Mouse (Mus musculus): ENCODE measurements at regions not wholly inside any gene's neighbourhood (a gene's known extent, or its start where the extent isn't known, plus 50 kb on each side); places are given as distances from the start of the nearest gene placed in this dataset.
"Not testable (repeated sequence)": the region's sequence is repeated elsewhere in the genome, so short reads cannot be mapped to it uniquely, and the experiment has no call there.

DNA sequence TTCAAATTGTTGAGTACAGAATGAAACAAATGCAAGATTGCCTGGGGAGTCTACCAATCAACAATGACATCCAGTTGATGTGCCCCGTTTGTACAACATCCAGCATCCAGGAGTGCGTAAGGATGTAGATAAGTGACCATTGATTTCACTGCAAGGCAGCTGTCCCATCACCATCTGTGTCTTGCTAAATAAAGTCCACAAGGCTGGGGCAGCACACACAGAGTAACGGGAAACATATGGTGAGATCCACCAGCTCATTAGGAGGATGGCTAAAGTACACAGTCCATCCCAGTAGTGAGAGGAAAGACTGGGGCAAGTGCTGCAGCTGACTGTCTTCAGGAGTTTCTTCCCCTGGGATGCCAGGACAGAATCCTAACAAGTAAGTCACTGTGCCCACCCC, 284.8 kb downstream of the Phf3 start:
- Histone ChIP-seq H3K27ac (ENCODE audit: low read depth, low read length) (no peak overlapping the region), H3K4me1 (ENCODE audit: control insufficient read depth, insufficient read depth, low read length) (no peaks in the 10 kb centered on the region), H3K27me3 (replicated peaks; ENCODE audit: control insufficient read depth, insufficient read depth, low read length) (no peaks in the 10 kb centered on the region), H3K4me3 (ENCODE audit: low read depth, low read length) (no peak overlapping the region), H3K36me3 (ENCODE audit: control insufficient read depth, insufficient read depth, low read length) (no peaks in the 10 kb centered on the region), H3K4me2 (ENCODE audit: low read length) (no peak overlapping the region), H3K9ac (ENCODE audit: low read length) (no peak overlapping the region), H3K9me3 (replicated peaks; ENCODE audit: control insufficient read depth, low read length) (no peaks in the 10 kb centered on the region)
- WGBS, result 82% methylated on average over 3 of the region's 3 CpGs
- ATAC-seq, result no peak
- DNase-seq (ENCODE audit: low spot score), result no peak

DNA sequence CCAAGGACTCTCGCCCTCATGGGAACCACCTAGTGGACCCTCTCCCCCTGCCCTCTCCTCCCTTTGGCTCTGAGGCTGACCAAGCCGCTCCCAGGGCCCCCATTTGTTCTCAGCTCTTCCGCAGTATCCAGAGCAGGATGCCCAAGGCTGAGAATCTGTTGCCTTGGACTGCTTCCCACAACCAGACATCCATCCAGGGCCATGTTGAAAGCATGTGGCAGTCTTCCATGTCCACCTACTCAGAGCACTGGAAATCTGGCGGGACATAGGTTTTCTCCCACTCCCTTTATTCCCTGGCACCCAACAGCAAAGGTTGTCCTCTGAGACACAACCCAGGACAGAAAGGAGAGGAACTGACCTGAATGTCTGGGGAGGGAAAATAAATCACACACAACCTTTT, 285.4 kb downstream of the Phf3 start:
- Histone ChIP-seq H3K36me3 (ENCODE audit: control insufficient read depth, insufficient read depth, low read length) (no peaks in the 10 kb centered on the region), H3K4me2 (ENCODE audit: low read length) (no peak overlapping the region), H3K27ac (ENCODE audit: low read depth, low read length) (no peak overlapping the region), H3K4me3 (ENCODE audit: low read depth, low read length) (no peak overlapping the region), H3K9ac (ENCODE audit: low read length) (no peak overlapping the region), H3K27me3 (replicated peaks; ENCODE audit: control insufficient read depth, insufficient read depth, low read length) (no peaks in the 10 kb centered on the region), H3K9me3 (replicated peaks; ENCODE audit: control insufficient read depth, low read length) (no peaks in the 10 kb centered on the region), H3K4me1 (ENCODE audit: control insufficient read depth, insufficient read depth, low read length) (no peaks in the 10 kb centered on the region)
- DNase-seq (ENCODE audit: low spot score), result no peak
- 80% methylated on average over 4 of the region's 4 CpGs for WGBS
- no peak for ATAC-seq

DNA sequence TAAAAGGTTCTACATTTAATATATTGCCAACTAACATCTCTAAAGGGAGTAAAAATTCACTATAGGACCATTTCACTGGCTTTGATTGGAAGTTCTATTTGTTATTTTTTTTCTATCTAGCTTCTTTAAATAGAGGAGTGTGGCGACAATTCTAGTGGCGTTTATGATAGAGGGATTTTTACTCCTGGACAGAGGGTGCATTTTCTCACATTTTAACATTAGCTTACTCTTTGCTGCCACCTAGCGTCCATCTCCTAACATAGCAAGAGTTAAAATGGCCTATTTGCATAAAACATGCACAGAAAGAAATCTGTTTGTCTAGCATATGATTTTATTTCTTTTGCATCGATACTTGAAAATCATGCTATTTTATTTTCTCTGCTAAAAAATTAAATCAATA, 288.9 kb downstream of the Phf3 start:
- peak; percentile 70 for ATAC-seq
- WGBS, result 4% methylated on average over 4 of the region's 4 CpGs
- H3K9ac ChIP-seq (ENCODE audit: low read length), result no peak overlapping the region

DNA sequence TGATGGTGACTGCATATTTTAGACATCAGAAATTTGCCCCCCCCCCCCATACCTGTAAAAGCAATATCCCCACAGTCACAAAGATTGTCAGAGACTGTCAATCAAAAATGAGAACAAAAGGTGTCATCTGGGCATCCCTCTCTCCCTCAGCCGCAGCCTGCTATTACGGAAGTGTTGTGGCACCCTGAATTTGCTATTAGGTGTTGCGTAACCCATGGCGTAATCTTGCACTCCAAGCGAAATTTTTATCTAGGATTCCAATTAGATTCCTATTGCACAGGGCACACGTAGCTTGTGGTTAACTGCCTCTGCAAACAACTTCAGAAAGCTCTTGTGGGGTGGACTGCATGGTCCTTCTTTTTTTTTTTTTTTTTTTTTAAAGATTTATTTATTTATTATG, 289.9 kb downstream of the Phf3 start:
- ATAC-seq, result no peak
- Histone ChIP-seq H3K4me3 (ENCODE audit: low read depth, low read length) (no peak overlapping the region), H3K27me3 (replicated peaks; ENCODE audit: control insufficient read depth, insufficient read depth, low read length) (no peaks in the 10 kb centered on the region), H3K4me1 (ENCODE audit: control insufficient read depth, insufficient read depth, low read length) (no peaks in the 10 kb centered on the region), H3K36me3 (ENCODE audit: control insufficient read depth, insufficient read depth, low read length) (no peaks in the 10 kb centered on the region), H3K9ac (ENCODE audit: low read length) (no peak overlapping the region), H3K27ac (ENCODE audit: low read depth, low read length) (no peak overlapping the region), H3K4me2 (ENCODE audit: low read length) (no peak overlapping the region), H3K9me3 (replicated peaks; ENCODE audit: control insufficient read depth, low read length) (no peaks in the 10 kb centered on the region)
- WGBS, result 85% methylated on average over 6 of the region's 6 CpGs
- DNase-seq (ENCODE audit: low spot score), result no peak

More for the DNA sequence above, 288.9 kb downstream of the Phf3 start:
- DNase-seq (ENCODE audit: low spot score), result peak; percentile 84
- no peaks in the 10 kb centered on the region for H3K36me3 ChIP-seq (ENCODE audit: control insufficient read depth, insufficient read depth, low read length)
- no peaks in the 10 kb centered on the region for H3K27me3 ChIP-seq (replicated peaks; ENCODE audit: control insufficient read depth, insufficient read depth, low read length)
- H3K4me1 ChIP-seq (ENCODE audit: control insufficient read depth, insufficient read depth, low read length), result no peaks in the 10 kb centered on the region
- H3K4me2 ChIP-seq (ENCODE audit: low read length), result no peak overlapping the region
- no peak overlapping the region for H3K4me3 ChIP-seq (ENCODE audit: low read depth, low read length)
- H3K27ac ChIP-seq (ENCODE audit: low read depth, low read length), result no peak overlapping the region
- no peaks in the 10 kb centered on the region for H3K9me3 ChIP-seq (replicated peaks; ENCODE audit: control insufficient read depth, low read length)

DNA sequence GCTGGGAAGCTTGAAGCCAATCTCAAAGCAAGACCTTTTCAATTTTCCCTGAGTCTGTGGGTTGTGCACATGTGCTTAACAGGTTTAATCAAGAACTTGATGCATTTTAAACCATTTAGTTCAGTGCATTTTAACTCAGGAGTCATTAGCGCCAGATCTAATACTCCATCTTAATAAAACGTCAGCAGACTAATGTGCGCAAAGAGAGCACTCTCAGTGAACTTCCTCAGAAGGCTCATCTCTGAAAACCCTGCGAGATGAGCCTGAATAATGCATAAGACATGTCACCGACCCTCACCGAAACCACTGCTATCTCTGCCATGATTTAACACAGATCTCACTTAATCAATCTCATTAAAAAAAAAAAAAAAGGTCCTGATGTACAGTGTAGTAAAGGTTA, 309.0 kb downstream of the Phf3 start:
- H3K4me2 ChIP-seq (ENCODE audit: low read length), result no peak overlapping the region
- no peaks in the 10 kb centered on the region for H3K4me1 ChIP-seq (ENCODE audit: control insufficient read depth, insufficient read depth, low read length)
- DNase-seq (ENCODE audit: low spot score) (no peak), ATAC-seq (no peak)
- no peak overlapping the region for H3K4me3 ChIP-seq (ENCODE audit: low read depth, low read length)
- no peaks in the 10 kb centered on the region for H3K27me3 ChIP-seq (replicated peaks; ENCODE audit: control insufficient read depth, insufficient read depth, low read length)
- H3K36me3 ChIP-seq (ENCODE audit: control insufficient read depth, insufficient read depth, low read length), result no peaks in the 10 kb centered on the region
- WGBS, result 89% methylated on average over 6 of the region's 6 CpGs
- H3K27ac ChIP-seq (ENCODE audit: low read depth, low read length), result no peak overlapping the region
- no peak overlapping the region for H3K9ac ChIP-seq (ENCODE audit: low read length)
- no peaks in the 10 kb centered on the region for H3K9me3 ChIP-seq (replicated peaks; ENCODE audit: control insufficient read depth, low read length)

DNA sequence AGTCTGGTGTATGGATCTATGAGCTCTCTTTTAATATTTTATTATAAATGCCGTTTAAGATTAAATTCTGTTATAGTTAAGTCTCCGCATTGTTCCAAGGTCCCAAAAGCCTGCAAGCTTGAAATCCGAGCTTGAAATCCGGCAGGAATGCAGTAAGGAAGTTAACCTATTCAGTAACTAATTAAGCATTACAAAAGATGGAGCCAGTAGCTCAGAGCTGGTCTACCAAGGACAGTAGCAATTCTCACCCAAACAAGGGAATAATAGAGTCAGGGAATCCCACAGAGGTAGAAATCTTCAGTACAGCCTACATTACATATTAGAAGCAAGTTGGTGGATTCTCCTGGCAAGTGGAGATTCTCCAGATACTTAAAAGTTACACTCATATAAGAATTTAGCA, 325.0 kb downstream of the Phf3 start:
- not testable (repeated sequence) for H3K4me1 ChIP-seq (ENCODE audit: control insufficient read depth, insufficient read depth, low read length); H3K4me3 ChIP-seq (ENCODE audit: low read depth, low read length); H3K4me2 ChIP-seq (ENCODE audit: low read length); H3K9ac ChIP-seq (ENCODE audit: low read length); H3K27me3 ChIP-seq (replicated peaks; ENCODE audit: control insufficient read depth, insufficient read depth, low read length); DNase-seq (ENCODE audit: low spot score); ATAC-seq; H3K27ac ChIP-seq (ENCODE audit: low read depth, low read length); H3K36me3 ChIP-seq (ENCODE audit: control insufficient read depth, insufficient read depth, low read length); H3K9me3 ChIP-seq (replicated peaks; ENCODE audit: control insufficient read depth, low read length)
- 9% methylated on average over 4 of the region's 4 CpGs for WGBS

DNA sequence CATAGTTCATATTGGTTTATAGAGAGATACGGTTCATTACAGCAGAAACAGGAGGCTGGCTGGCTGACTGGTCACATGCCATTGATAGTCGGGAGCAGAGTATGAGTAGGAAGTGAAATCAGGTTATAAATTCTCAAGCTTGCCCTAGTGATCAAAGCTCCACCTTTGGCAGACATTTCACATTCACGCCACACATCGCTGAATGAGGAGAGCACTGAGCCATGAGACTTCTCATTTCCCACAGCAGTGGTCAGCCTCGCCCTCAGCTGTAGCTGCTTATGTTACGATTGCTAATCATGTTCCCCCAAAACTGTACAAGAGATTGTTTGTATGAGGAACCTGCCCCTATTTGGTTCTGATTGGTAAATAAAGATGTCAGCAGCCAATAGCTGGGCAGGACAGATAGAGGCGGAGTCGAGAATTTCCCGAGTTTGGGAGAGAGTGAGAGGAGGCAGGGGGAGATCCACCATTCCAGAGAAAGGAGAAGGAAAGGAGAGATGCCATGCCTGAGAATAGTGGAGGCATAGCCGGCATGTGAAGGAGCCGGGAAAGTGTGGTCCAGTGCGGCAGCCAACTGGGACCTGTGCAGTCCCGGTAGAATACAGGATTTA, 333.5 kb downstream of the Phf3 start:
- H3K9me3 ChIP-seq (replicated peaks; ENCODE audit: control insufficient read depth, low read length), result no peaks in the 10 kb centered on the region
- no peak for DNase-seq (ENCODE audit: low spot score)

DNA sequence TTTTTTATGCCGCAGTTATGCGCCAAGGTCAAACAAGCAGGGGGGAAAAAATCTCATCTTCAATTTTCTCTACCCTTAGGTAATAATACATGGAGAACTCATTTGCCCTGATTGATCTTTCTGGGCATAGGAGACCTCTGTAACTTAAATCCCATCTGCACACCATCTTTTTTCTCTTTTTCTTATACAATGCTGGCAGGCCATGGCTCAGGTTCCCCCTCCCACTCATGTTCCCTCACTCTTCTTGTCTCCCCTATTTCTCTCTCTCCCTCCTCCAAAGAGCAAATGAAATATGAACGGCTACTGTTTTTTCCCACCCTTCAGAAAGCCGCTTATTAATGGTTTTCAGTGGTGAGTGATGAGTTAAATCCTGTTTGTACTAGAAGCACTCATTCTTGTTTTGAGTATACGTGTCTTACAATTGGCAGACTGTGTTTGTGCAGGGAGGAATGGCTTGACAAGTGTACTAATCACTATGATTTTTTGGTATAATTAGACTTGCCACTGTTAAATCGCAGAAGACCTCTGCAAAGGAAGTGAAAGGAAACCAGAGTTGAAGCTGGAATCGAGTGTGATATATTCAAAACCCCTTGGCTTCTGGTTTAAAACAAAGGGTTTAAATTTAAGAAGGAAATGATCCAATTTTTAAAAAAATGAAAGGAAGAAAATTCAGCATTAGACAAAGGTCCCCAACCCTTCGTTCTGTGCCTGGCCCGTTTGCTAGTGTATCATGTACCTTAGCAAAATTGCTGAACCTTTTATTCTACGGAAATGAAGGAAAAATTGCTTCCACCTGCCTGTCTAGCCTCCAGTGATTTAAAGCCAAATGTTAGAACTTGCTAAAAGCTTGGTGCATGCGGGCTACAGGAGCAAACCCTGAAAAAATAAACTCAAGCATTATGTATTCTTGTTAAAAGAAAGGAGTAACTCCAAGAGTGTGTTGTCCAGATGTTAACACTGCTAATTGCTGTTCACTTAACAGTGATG, 336.4 kb downstream of the Phf3 start:
- no peak overlapping the region for H3K27ac ChIP-seq (ENCODE audit: low read depth, low read length)
- no peak overlapping the region for H3K4me2 ChIP-seq (ENCODE audit: low read length)
- peak; percentile 35 for DNase-seq (ENCODE audit: low spot score)
- 66% methylated on average over 11 of the region's 11 CpGs for WGBS
- no peak overlapping the region for H3K4me3 ChIP-seq (ENCODE audit: low read depth, low read length)
- H3K4me1 ChIP-seq (ENCODE audit: control insufficient read depth, insufficient read depth, low read length), result no peaks in the 10 kb centered on the region
- ATAC-seq, result 0 out of 2 replicates have a peak, but pooled peaks have one; percentile 44
- H3K36me3 ChIP-seq (ENCODE audit: control insufficient read depth, insufficient read depth, low read length), result no peaks in the 10 kb centered on the region
- H3K9me3 ChIP-seq (replicated peaks; ENCODE audit: control insufficient read depth, low read length), result no peaks in the 10 kb centered on the region
- no peak overlapping the region for H3K9ac ChIP-seq (ENCODE audit: low read length)
- H3K27me3 ChIP-seq (replicated peaks; ENCODE audit: control insufficient read depth, insufficient read depth, low read length), result no peaks in the 10 kb centered on the region

More for the DNA sequence above, 333.5 kb downstream of the Phf3 start:
- H3K9ac ChIP-seq (ENCODE audit: low read length), result no peak overlapping the region
- no peaks in the 10 kb centered on the region for H3K36me3 ChIP-seq (ENCODE audit: control insufficient read depth, insufficient read depth, low read length)
- no peaks in the 10 kb centered on the region for H3K4me1 ChIP-seq (ENCODE audit: control insufficient read depth, insufficient read depth, low read length)
- no peak overlapping the region for H3K4me3 ChIP-seq (ENCODE audit: low read depth, low read length)
- no peak for ATAC-seq
- no peaks in the 10 kb centered on the region for H3K27me3 ChIP-seq (replicated peaks; ENCODE audit: control insufficient read depth, insufficient read depth, low read length)
- 92% methylated on average over 13 of the region's 13 CpGs for WGBS
- no peak overlapping the region for H3K4me2 ChIP-seq (ENCODE audit: low read length)
- no peak overlapping the region for H3K27ac ChIP-seq (ENCODE audit: low read depth, low read length)

DNA sequence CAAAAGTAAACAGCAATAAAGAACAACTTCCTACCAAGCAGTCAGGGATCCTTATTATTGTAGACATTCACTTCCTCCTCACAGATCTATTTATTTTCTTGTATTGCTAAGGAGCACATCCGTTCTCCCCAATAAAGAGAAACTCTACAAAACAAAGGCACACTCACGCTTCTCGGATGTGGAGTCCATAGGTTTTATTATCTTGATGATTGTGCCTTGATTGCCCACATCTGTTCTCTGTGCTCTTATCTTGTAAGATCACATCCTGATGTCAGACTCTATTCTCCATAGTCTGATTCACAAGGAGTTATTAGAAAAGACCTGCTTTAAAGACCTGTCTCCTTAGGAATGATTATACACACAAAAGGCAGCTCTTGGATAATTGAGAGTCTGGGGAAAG, 356.4 kb downstream of the Phf3 start:
- H3K4me1 ChIP-seq (ENCODE audit: control insufficient read depth, insufficient read depth, low read length), result no peaks in the 10 kb centered on the region
- H3K4me2 ChIP-seq (ENCODE audit: low read length), result no peak overlapping the region
- ATAC-seq (no peak), DNase-seq (ENCODE audit: low spot score) (no peak)
- no peak overlapping the region for H3K9ac ChIP-seq (ENCODE audit: low read length)
- H3K36me3 ChIP-seq (ENCODE audit: control insufficient read depth, insufficient read depth, low read length), result no peaks in the 10 kb centered on the region
- WGBS, result 84% methylated on average over 3 of the region's 3 CpGs
- H3K27me3 ChIP-seq (replicated peaks; ENCODE audit: control insufficient read depth, insufficient read depth, low read length), result no peaks in the 10 kb centered on the region
- no peaks in the 10 kb centered on the region for H3K9me3 ChIP-seq (replicated peaks; ENCODE audit: control insufficient read depth, low read length)
- H3K27ac ChIP-seq (ENCODE audit: low read depth, low read length), result no peak overlapping the region
- H3K4me3 ChIP-seq (ENCODE audit: low read depth, low read length), result no peak overlapping the region
